Mouse (Mus musculus) mouse trophoblast stem cell (cell line): ENCODE measurements around the gene Fads6.

Source experiments
- in situ Hi-C, 2 experiments: fragments of 300-500 bp; cut with MseI, MboI; formaldehyde crosslinking; loops; 2 replicates in 1 of 2; 3 replicates in 1 of 2; pipeline ENCODE4 v1.15.1; 2025

Fads6 gene

GRCm38 (mm10) chr11:115259134-115259533, 38.3 kb downstream of the Fads6 start:
- in situ Hi-C loops = no loop called here

GRCm38 (mm10) chr11:115257775-115258510, 39.5 kb downstream of the Fads6 start:
- in situ Hi-C loops = no loop called here

- in situ Hi-C loops = no loop called here
Observed at GRCm38 (mm10) chr11:115251258-115251657, 46.2 kb downstream of the Fads6 start.

GRCm38 (mm10) chr11:115250405-115251090, 46.9 kb downstream of the Fads6 start:
- in situ Hi-C loops = no loop called here

GRCm38 (mm10) chr11:115249721-115250404, 47.6 kb downstream of the Fads6 start:
- in situ Hi-C loops = no loop called here

GRCm38 (mm10) chr11:115247945-115248344, 49.5 kb downstream of the Fads6 start:
- in situ Hi-C loops = no loop called here

GRCm38 (mm10) chr11:115247240-115247639, 50.2 kb downstream of the Fads6 start:
- in situ Hi-C loops = no loop called here

GRCm38 (mm10) chr11:115246386-115246785, 51.1 kb downstream of the Fads6 start:
- in situ Hi-C loops = no loop called here

- in situ Hi-C loops = no loop called here
Observed at GRCm38 (mm10) chr11:115244840-115245239, 52.6 kb downstream of the Fads6 start.

GRCm38 (mm10) chr11:115243783-115244182, 53.7 kb downstream of the Fads6 start:
- in situ Hi-C loops = no loop called here

- in situ Hi-C loops = no loop called here
Observed at GRCm38 (mm10) chr11:115242746-115243145, 54.7 kb downstream of the Fads6 start.

GRCm38 (mm10) chr11:115241402-115241801, 56.1 kb downstream of the Fads6 start:
- in situ Hi-C loops = no loop called here

- in situ Hi-C loops = no loop called here
Observed at GRCm38 (mm10) chr11:115236570-115236969, 60.9 kb downstream of the Fads6 start.

GRCm38 (mm10) chr11:115234320-115235044, 63.0 kb downstream of the Fads6 start:
- in situ Hi-C loops = no loop called here

- in situ Hi-C loops = no loop called here
Observed at GRCm38 (mm10) chr11:115233526-115234290, 63.8 kb downstream of the Fads6 start.

- in situ Hi-C loops = no loop called here
Observed at GRCm38 (mm10) chr11:115232889-115233288, 64.6 kb downstream of the Fads6 start.

GRCm38 (mm10) chr11:115231924-115232323, 65.5 kb downstream of the Fads6 start:
- in situ Hi-C loops = no loop called here

- in situ Hi-C loops = no loop called here
Observed at GRCm38 (mm10) chr11:115231168-115231915, 66.1 kb downstream of the Fads6 start.
